Mouse (Mus musculus): Measurements from ENCODE around the gene Diexf.

DNA sequence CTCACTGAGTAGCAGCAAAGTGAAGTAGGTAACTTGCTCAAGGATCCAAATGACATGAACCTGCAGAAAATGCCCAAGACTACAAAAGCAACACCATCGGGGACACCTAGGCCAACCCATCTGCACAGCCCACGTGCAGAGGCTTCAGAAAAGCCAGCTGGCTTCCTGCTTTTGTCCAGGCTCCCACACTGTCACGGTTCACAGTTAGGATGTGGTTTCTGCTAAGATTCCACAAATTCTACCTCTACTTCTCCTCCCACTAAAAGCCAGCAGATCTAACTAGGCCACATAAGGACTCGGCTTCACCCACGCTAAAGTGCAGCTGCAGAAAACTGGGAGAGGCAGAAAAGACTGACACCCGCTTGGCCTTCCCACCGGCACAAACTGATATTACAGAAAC is 7.3 kb downstream of the Diexf start:
- TF ChIP-seq ZNF384 (IDR thresholded peaks at IDR 0.05; ENCODE audit: low read depth, low read length) (no peak), MAFK (IDR thresholded peaks at IDR 0.05; ENCODE audit: insufficient read depth, low read depth, low read length) (no peak), ZC3H11A (IDR thresholded peaks at IDR 0.05; ENCODE audit: borderline replicate concordance, low read depth, low read length) (no peak)
